Mouse (Mus musculus) neural tube, embryonic 12.5 days (tissue): ENCODE results near the gene Edil3. TPM values are rescaled to one million over a fixed set of nuclear protein-coding genes. Genes with fewer than 3 reads are reported as not detected.

Experiments used
- ATAC-seq: fragments of 200-750 bp; cut with Nextera tagmentation; 2 replicates; pipeline ENCODE4 v1.8.0; 2017; ENCODE audit warnings: low read depth, mild to moderate bottlenecking, moderate TSS enrichment, moderate library complexity; ENCODE audit not compliant: low FRiP score
- H3K27ac ChIP-seq: fragments of 300-500 bp; sonication (generic); 2 replicates; pipeline ENCODE4 v1.5.1; 2016
- H3K27me3 ChIP-seq: fragments of 300-500 bp; sonication (generic); replicated peaks from 2 replicates; pipeline ENCODE4 v1.6.1; 2016; ENCODE audit warnings: mild to moderate bottlenecking
- H3K36me3 ChIP-seq: fragments of 300-500 bp; sonication (generic); 2 replicates; pipeline ENCODE4 v1.6.1; 2016; ENCODE audit warnings: mild to moderate bottlenecking
- H3K4me1 ChIP-seq: fragments of 300-500 bp; sonication (generic); 2 replicates; pipeline ENCODE4 v1.6.1; 2016
- H3K4me2 ChIP-seq: fragments of 300-500 bp; sonication (generic); replicated peaks from 2 replicates; pipeline ENCODE4 v1.6.1; 2016; ENCODE audit warnings: mild to moderate bottlenecking
- H3K4me3 ChIP-seq: fragments of 300-500 bp; sonication (generic); 2 replicates; pipeline ENCODE4 v1.5.1; 2016
- H3K9ac ChIP-seq: fragments of 300-500 bp; sonication (generic); 2 replicates; pipeline ENCODE4 v1.6.1; 2016; ENCODE audit warnings: mild to moderate bottlenecking
- H3K9me3 ChIP-seq: fragments of 300-500 bp; sonication (generic); 2 replicates; pipeline ENCODE4 v1.6.1; 2016; ENCODE audit warnings: mild to moderate bottlenecking
- WGBS: fragments of 180-500 bp; shearing (Covaris S2); methylation state at CpG from one replicate; pipeline ENCODE4 v1.1.7; 2016; 5-methylcytosine and 5-hydroxymethylcytosine counted together
- polyA plus RNA-seq: library from polyadenylated mRNA; unstranded; fragments of >200 nt; fragmentation: Nextera tagmentation; extraction: Ambion mirVana; gene quantifications from 2 replicates; pipeline ENCODE4 v1.2.1, GENCODE M21; 2016

The Edil3 gene
- 54.8 and 61.1 TPM in 2 replicates for polyA plus RNA-seq

GRCm38 (mm10) chr13:88821440-88822331 is at the start of gene Edil3:
Edil3 (plus strand) TSS chr13:88821472.
- H3K4me2 ChIP-seq = peak within 1 kb of the TSS; percentile 90
- no peaks in the 10 kb centered on the region for H3K36me3 ChIP-seq
- H3K4me1 ChIP-seq = peaks cover 9% of the 10 kb centered on the region; the same call in 1 of the 2 replicates
- peak; percentile 89 for ATAC-seq
- peak within 1 kb of the TSS; percentile 72 for H3K4me3 ChIP-seq
- H3K27ac ChIP-seq = peak within 1 kb of the TSS; percentile 28; the same call in 1 of the 2 replicates
- under 1% methylated on average over 58 of the region's 60 CpGs for WGBS
- H3K27me3 ChIP-seq = no peaks in the 10 kb centered on the region
- H3K9me3 ChIP-seq = no peaks in the 10 kb centered on the region
- peak within 1 kb of the TSS; percentile 75 for H3K9ac ChIP-seq

GRCm38 (mm10) chr13:88799186-88799585 is 22.1 kb upstream of the Edil3 start:
- Histone ChIP-seq H3K9ac (no peak overlapping the region), H3K4me1 (no peaks in the 10 kb centered on the region), H3K4me2 (no peak overlapping the region), H3K36me3 (no peaks in the 10 kb centered on the region), H3K4me3 (no peak overlapping the region), H3K27ac (no peak overlapping the region), H3K9me3 (no peaks in the 10 kb centered on the region), H3K27me3 (no peaks in the 10 kb centered on the region)
- ATAC-seq = no peak
- 94% methylated on average over 1 of the region's 1 CpGs for WGBS

- H3K27me3 ChIP-seq = no peaks in the 10 kb centered on the region
- H3K4me3 ChIP-seq = no peak overlapping the region
- WGBS = 95% methylated on average over 1 of the region's 1 CpGs
- no peak overlapping the region for H3K9ac ChIP-seq
- no peak overlapping the region for H3K4me2 ChIP-seq
- no peaks in the 10 kb centered on the region for H3K36me3 ChIP-seq
- no peak overlapping the region for H3K27ac ChIP-seq
- no peak for ATAC-seq
- H3K4me1 ChIP-seq = no peaks in the 10 kb centered on the region
- no peaks in the 10 kb centered on the region for H3K9me3 ChIP-seq
Observed at GRCm38 (mm10) chr13:88801006-88801405, 20.3 kb upstream of the Edil3 start.

- 56% methylated on average over 1 of the region's 1 CpGs for WGBS
- ATAC-seq = no peak
- Histone ChIP-seq H3K9ac (no peak overlapping the region), H3K27me3 (no peaks in the 10 kb centered on the region), H3K27ac (no peak overlapping the region), H3K4me3 (no peak overlapping the region), H3K4me1 (no peaks in the 10 kb centered on the region), H3K4me2 (no peak overlapping the region), H3K36me3 (no peaks in the 10 kb centered on the region), H3K9me3 (no peaks in the 10 kb centered on the region)
Observed at GRCm38 (mm10) chr13:88805838-88806237, 15.4 kb upstream of the Edil3 start.

- Histone ChIP-seq H3K4me3 (no peak overlapping the region), H3K27ac (no peak overlapping the region), H3K27me3 (no peaks in the 10 kb centered on the region), H3K4me1 (no peaks in the 10 kb centered on the region), H3K9me3 (no peaks in the 10 kb centered on the region), H3K36me3 (no peaks in the 10 kb centered on the region), H3K9ac (no peak overlapping the region), H3K4me2 (no peak overlapping the region)
- ATAC-seq = no peak
- 91% methylated on average over 3 of the region's 3 CpGs for WGBS
Observed at GRCm38 (mm10) chr13:88806269-88806668, 15.0 kb upstream of the Edil3 start.

- 91% methylated on average over 1 of the region's 1 CpGs for WGBS
- H3K4me1 ChIP-seq = no peaks in the 10 kb centered on the region
- no peak overlapping the region for H3K27ac ChIP-seq
- ATAC-seq = no peak
- H3K4me2 ChIP-seq = no peak overlapping the region
- no peaks in the 10 kb centered on the region for H3K9me3 ChIP-seq
- H3K9ac ChIP-seq = no peak overlapping the region
- H3K36me3 ChIP-seq = no peaks in the 10 kb centered on the region
- no peak overlapping the region for H3K4me3 ChIP-seq
- H3K27me3 ChIP-seq = no peaks in the 10 kb centered on the region
Observed at GRCm38 (mm10) chr13:88810097-88810496, 11.2 kb upstream of the Edil3 start.

- Histone ChIP-seq H3K27me3 (no peaks in the 10 kb centered on the region), H3K27ac (no peak overlapping the region), H3K9me3 (no peaks in the 10 kb centered on the region), H3K4me2 (peak overlapping the region; percentile 90), H3K9ac (peak overlapping the region; percentile 75), H3K36me3 (no peaks in the 10 kb centered on the region), H3K4me1 (peaks cover 9% of the 10 kb centered on the region; the same call in 1 of the 2 replicates), H3K4me3 (peak overlapping the region; percentile 72)
- 19% methylated on average over 5 of the region's 5 CpGs for WGBS
- ATAC-seq = peak; percentile 5; the same call in 1 of the 2 replicates
Observed at GRCm38 (mm10) chr13:88820686-88821308, 475 bp upstream of the Edil3 start.

- H3K36me3 ChIP-seq = no peaks in the 10 kb centered on the region
- no peaks in the 10 kb centered on the region for H3K27me3 ChIP-seq
- no peak for ATAC-seq
- H3K4me3 ChIP-seq = peak overlapping the region; percentile 72
- 5% methylated on average over 10 of the region's 10 CpGs for whole genome bisulfite sequencing
- H3K9me3 ChIP-seq = no peaks in the 10 kb centered on the region
- peaks cover 9% of the 10 kb centered on the region; the same call in 1 of the 2 replicates for H3K4me1 ChIP-seq
- H3K4me2 ChIP-seq = peak overlapping the region; percentile 90
- peak overlapping the region; percentile 75 for H3K9ac ChIP-seq
- no peak overlapping the region for H3K27ac ChIP-seq
Observed at GRCm38 (mm10) chr13:88822332-88822895, 1.1 kb downstream of the Edil3 start.

GRCm38 (mm10) chr13:88822976-88823521 is 1.8 kb downstream of the Edil3 start:
- Histone ChIP-seq H3K4me2 (peak overlapping the region; percentile 90), H3K27me3 (no peaks in the 10 kb centered on the region), H3K4me1 (peaks cover 9% of the 10 kb centered on the region; the same call in 1 of the 2 replicates), H3K9me3 (no peaks in the 10 kb centered on the region), H3K36me3 (no peaks in the 10 kb centered on the region), H3K9ac (peak overlapping the region; percentile 75), H3K4me3 (peak overlapping the region; percentile 72), H3K27ac (no peak overlapping the region)
- peak; percentile 17 for ATAC-seq
- 14% methylated on average over 10 of the region's 10 CpGs for WGBS

GRCm38 (mm10) chr13:88823522-88824419 is 2.5 kb downstream of the Edil3 start:
- Histone ChIP-seq H3K27me3 (no peaks in the 10 kb centered on the region), H3K4me2 (peak overlapping the region; percentile 90), H3K36me3 (no peaks in the 10 kb centered on the region), H3K4me1 (peaks cover 9% of the 10 kb centered on the region; the same call in 1 of the 2 replicates), H3K9ac (peak overlapping the region; percentile 75), H3K27ac (no peak overlapping the region), H3K4me3 (peak overlapping the region; percentile 72), H3K9me3 (no peaks in the 10 kb centered on the region)
- ATAC-seq = peak; percentile 48
- under 1% methylated on average over 25 of the region's 25 CpGs for WGBS

- WGBS = 15% methylated on average over 4 of the region's 4 CpGs
- Histone ChIP-seq H3K9ac (no peak overlapping the region), H3K27me3 (no peaks in the 10 kb centered on the region), H3K4me3 (0 out of 2 replicates have a peak overlapping the region, but pooled peaks have one; percentile 72), H3K36me3 (no peaks in the 10 kb centered on the region), H3K4me1 (peaks cover 9% of the 10 kb centered on the region; the same call in 1 of the 2 replicates), H3K27ac (no peak overlapping the region), H3K4me2 (peak overlapping the region; percentile 90), H3K9me3 (no peaks in the 10 kb centered on the region)
- no peak for ATAC-seq
Observed at GRCm38 (mm10) chr13:88824441-88824840, 3.2 kb downstream of the Edil3 start.
